Mouse (Mus musculus) ZHBTc4 (cell line): ENCODE measurements at regions not wholly inside any gene's neighbourhood (a gene's known extent, or its start where the extent isn't known, plus 50 kb on each side); places are given as distances from the start of the nearest gene placed in this dataset.

ENCODE experiments used
- DNase-seq: peaks from one replicate; pipeline ENCODE4 v3.0.0-alpha.2; 2011; ENCODE audit warnings: low read depth, low spot score

GRCm38 (mm10) chr12:12578278-12578677 lies 316.3 kb downstream of the Fam49a start:
- DNase-seq, result no peak

GRCm38 (mm10) chr12:12570563-12571251 lies 308.8 kb downstream of the Fam49a start:
- no peak for DNase-seq

GRCm38 (mm10) chr12:12567734-12568104 lies 305.8 kb downstream of the Fam49a start:
- no peak for DNase-seq

GRCm38 (mm10) chr12:12567058-12567733 lies 305.3 kb downstream of the Fam49a start:
- no peak for DNase-seq

GRCm38 (mm10) chr12:12562267-12562666 lies 300.3 kb downstream of the Fam49a start:
- no peak for DNase-seq

- DNase-seq, result no peak
These were observed 289.9 kb downstream of the Fam49a start for GRCm38 (mm10) chr12:12551818-12552217.

GRCm38 (mm10) chr12:12549649-12550048 lies 287.7 kb downstream of the Fam49a start:
- no peak for DNase-seq

GRCm38 (mm10) chr12:12548688-12549087 lies 286.7 kb downstream of the Fam49a start:
- no peak for DNase-seq

- DNase-seq, result no peak
These were observed 285.5 kb downstream of the Fam49a start for GRCm38 (mm10) chr12:12547477-12547876.

GRCm38 (mm10) chr12:12546372-12547031 lies 284.6 kb downstream of the Fam49a start:
- no peak for DNase-seq

- no peak for DNase-seq
These were observed 279.4 kb downstream of the Fam49a start for GRCm38 (mm10) chr12:12541076-12542070.

GRCm38 (mm10) chr12:12539291-12539690 lies 277.4 kb downstream of the Fam49a start:
- DNase-seq, result no peak

GRCm38 (mm10) chr12:12534779-12535178 lies 272.8 kb downstream of the Fam49a start:
- DNase-seq, result no peak

GRCm38 (mm10) chr12:12530796-12531195 lies 268.9 kb downstream of the Fam49a start:
- no peak for DNase-seq

GRCm38 (mm10) chr12:12529541-12529940 lies 267.6 kb downstream of the Fam49a start:
- DNase-seq, result no peak

GRCm38 (mm10) chr12:12528478-12528981 lies 266.6 kb downstream of the Fam49a start:
- no peak for DNase-seq

- DNase-seq, result no peak
These were observed 266.0 kb downstream of the Fam49a start for GRCm38 (mm10) chr12:12527766-12528477.

GRCm38 (mm10) chr12:12527366-12527765 lies 265.4 kb downstream of the Fam49a start:
- DNase-seq, result no peak

- no peak for DNase-seq
These were observed 258.4 kb downstream of the Fam49a start for GRCm38 (mm10) chr12:12520311-12520852.

GRCm38 (mm10) chr12:12518490-12519070 lies 256.6 kb downstream of the Fam49a start:
- no peak for DNase-seq
